8 mouse cellular contexts compared by ENCODE assay signal in genomic region chr2:29819363-29819762, GRCm38 (mm10). TPM values are rescaled to one million over a fixed set of nuclear protein-coding genes. Genes with fewer than 3 reads are reported as not detected.
DNase-seq lines count a peak whose midpoint lies in the region; ATAC-seq and TF ChIP-seq lines count a peak whose summit lies in the region.
"Had no signal": no experiment of that assay in that cellular context is flagged by ENCODE, and none has a peak within 500 bp of the region (broad histone marks: within the 10 kb centered on the region; RNA-seq: fewer than 3 reads in every experiment).

No protein-coding gene starts in this region.

- H3K9ac ChIP-seq in lung, embryonic 14.5 days, result no peak overlapping the region
- no peak overlapping the region for H3K9ac ChIP-seq in forebrain, embryonic 16.5 days (replicated peaks; ENCODE audit: low read depth, low read length)
- no peak overlapping the region for H3K9ac ChIP-seq in limb, embryonic 15.5 days
- no peak overlapping the region for H3K9ac ChIP-seq in stomach, embryonic 15.5 days

- no peak for TF ChIP-seq CTCF in lung, embryonic 14.5 days (IDR thresholded peaks at IDR 0.05; ENCODE audit: low read depth)

- WGBS in lung, embryonic 14.5 days, result 9% methylated on average over 2 of the region's 2 CpGs
- 6% methylated on average over 2 of the region's 2 CpGs for WGBS in forebrain, embryonic 16.5 days
- WGBS in limb, embryonic 15.5 days, result 11% methylated on average over 2 of the region's 2 CpGs
- 27% methylated on average over 2 of the region's 2 CpGs for WGBS in stomach, embryonic 15.5 days

- DNase-seq in lung, embryonic 14.5 days, result no peak
- no peak for DNase-seq in lung, postnatal 10 days
- no peak for DNase-seq in urinary bladder, postnatal 10 days (ENCODE audit: low spot score)
- no peak for DNase-seq in kidney, adult 9 months

- H3K4me2 ChIP-seq in lung, embryonic 14.5 days, result peak overlapping the region; percentile 69
- no peak overlapping the region for H3K4me2 ChIP-seq in forebrain, embryonic 16.5 days (ENCODE audit: low read length)
- peak overlapping the region; percentile 79; the same call in 1 of the 2 replicates for H3K4me2 ChIP-seq in limb, embryonic 15.5 days
- H3K4me2 ChIP-seq in stomach, embryonic 15.5 days, result peak overlapping the region; percentile 79

- no peaks in the 10 kb centered on the region for H3K4me1 ChIP-seq in lung, embryonic 14.5 days (ENCODE audit: insufficient read depth)
- peaks cover 13% of the 10 kb centered on the region for H3K4me1 ChIP-seq in forebrain, embryonic 16.5 days (replicated peaks; ENCODE audit: control insufficient read depth, insufficient read depth, low read length)
- peaks cover 15% of the 10 kb centered on the region for H3K4me1 ChIP-seq in limb, embryonic 15.5 days
- peaks cover 14% of the 10 kb centered on the region for H3K4me1 ChIP-seq in stomach, embryonic 15.5 days

- peak overlapping the region; percentile 95; the same call in 1 of the 2 replicates for H3K27ac ChIP-seq in lung, embryonic 14.5 days (ENCODE audit: low read depth)
- peak overlapping the region; percentile 87; the same call in 1 of the 2 replicates for H3K27ac ChIP-seq in forebrain, embryonic 16.5 days (ENCODE audit: low read length)
- H3K27ac ChIP-seq in limb, embryonic 15.5 days, result no peak overlapping the region
- peak overlapping the region; percentile 5; the same call in 1 of the 2 replicates for H3K27ac ChIP-seq in stomach, embryonic 15.5 days

- no peaks in the 10 kb centered on the region for H3K27me3 ChIP-seq in lung, embryonic 14.5 days (ENCODE audit: insufficient read depth, low read length)
- H3K27me3 ChIP-seq in forebrain, embryonic 16.5 days (replicated peaks; ENCODE audit: control insufficient read depth, insufficient read depth, low read length), result no peaks in the 10 kb centered on the region
- no peaks in the 10 kb centered on the region for H3K27me3 ChIP-seq in limb, embryonic 15.5 days
- H3K27me3 ChIP-seq in stomach, embryonic 15.5 days (replicated peaks), result no peaks in the 10 kb centered on the region
- H3K27me3 ChIP-seq: Patski had no signal

- H3K4me3 ChIP-seq in lung, embryonic 14.5 days (ENCODE audit: low read depth, low read length), result no peak overlapping the region
- H3K4me3 ChIP-seq in forebrain, embryonic 16.5 days (replicated peaks; ENCODE audit: low read length), result no peak overlapping the region
- no peak overlapping the region for H3K4me3 ChIP-seq in limb, embryonic 15.5 days
- H3K4me3 ChIP-seq in stomach, embryonic 15.5 days (replicated peaks), result no peak overlapping the region

- H3K9me3 ChIP-seq in lung, embryonic 14.5 days (ENCODE audit: low read depth, low read length), result no peaks in the 10 kb centered on the region
- no peaks in the 10 kb centered on the region for H3K9me3 ChIP-seq in forebrain, embryonic 16.5 days (ENCODE audit: control insufficient read depth, low read length)
- no peaks in the 10 kb centered on the region for H3K9me3 ChIP-seq in limb, embryonic 15.5 days
- no peaks in the 10 kb centered on the region for H3K9me3 ChIP-seq in stomach, embryonic 15.5 days

- ATAC-seq in lung, embryonic 14.5 days (ENCODE audit: insufficient read depth), result no peak
- ATAC-seq in forebrain, embryonic 16.5 days, result no peak
- no peak for ATAC-seq in limb, embryonic 15.5 days (ENCODE audit: insufficient number of reproducible peaks, low FRiP score, low TSS enrichment, low read depth)
- ATAC-seq in stomach, embryonic 15.5 days (ENCODE audit: insufficient read depth, low FRiP score, low read depth), result no peak

- peaks cover 15% of the 10 kb centered on the region; the same call in 1 of the 2 replicates for H3K36me3 ChIP-seq in lung, embryonic 14.5 days (ENCODE audit: insufficient read depth)
- peaks cover 11% of the 10 kb centered on the region for H3K36me3 ChIP-seq in forebrain, embryonic 16.5 days (ENCODE audit: control insufficient read depth, insufficient read depth)
- H3K36me3 ChIP-seq in limb, embryonic 15.5 days, result peaks cover 26% of the 10 kb centered on the region
- H3K36me3 ChIP-seq in stomach, embryonic 15.5 days, result peaks cover 7% of the 10 kb centered on the region

RNA-seq across cellular contexts. Expression of gene Urm1, which starts 0.5 kb away (rescaled TPM):
- polyA plus RNA-seq in lung, embryonic 14.5 days (2014; fragmentation: Nextera tagmentation; extraction: Ambion mirVana), result 20.5 and 27.0 TPM in 2 replicates
- polyA plus RNA-seq in forebrain, embryonic 16.5 days (2015; fragmentation: Nextera tagmentation; extraction: Ambion mirVana), result 18.9 and 20.2 TPM in 2 replicates
- polyA plus RNA-seq in limb, embryonic 15.5 days (2015; fragmentation: Nextera tagmentation; extraction: Ambion mirVana), result 24.4 and 27.5 TPM in 2 replicates
- polyA plus RNA-seq in stomach, embryonic 15.5 days (2015; fragmentation: Nextera tagmentation; extraction: Ambion mirVana), result 19.1 and 20.0 TPM in 2 replicates

RNA-seq across cellular contexts. Expression of gene Slc27a4, which starts 16.9 kb away (rescaled TPM):
- 11.7 and 12.0 TPM in 2 replicates for polyA plus RNA-seq in lung, embryonic 14.5 days (2014; fragmentation: Nextera tagmentation; extraction: Ambion mirVana)
- polyA plus RNA-seq in forebrain, embryonic 16.5 days (2015; fragmentation: Nextera tagmentation; extraction: Ambion mirVana), result 28.3 and 33.7 TPM in 2 replicates
- polyA plus RNA-seq in limb, embryonic 15.5 days (2015; fragmentation: Nextera tagmentation; extraction: Ambion mirVana), result 19.1 and 22.2 TPM in 2 replicates
- polyA plus RNA-seq in stomach, embryonic 15.5 days (2015; fragmentation: Nextera tagmentation; extraction: Ambion mirVana), result 19.7 and 21.3 TPM in 2 replicates

RNA-seq across cellular contexts. Expression of gene Trub2, which starts 31.1 kb away (rescaled TPM):
- polyA plus RNA-seq in lung, embryonic 14.5 days (2014; fragmentation: Nextera tagmentation; extraction: Ambion mirVana), result 30.9 and 32.6 TPM in 2 replicates
- polyA plus RNA-seq in forebrain, embryonic 16.5 days (2015; fragmentation: Nextera tagmentation; extraction: Ambion mirVana), result 36.6 and 42.4 TPM in 2 replicates
- 32.1 and 33.9 TPM in 2 replicates for polyA plus RNA-seq in limb, embryonic 15.5 days (2015; fragmentation: Nextera tagmentation; extraction: Ambion mirVana)
- polyA plus RNA-seq in stomach, embryonic 15.5 days (2015; fragmentation: Nextera tagmentation; extraction: Ambion mirVana), result 32.2 and 36.3 TPM in 2 replicates

RNA-seq across cellular contexts. Expression of gene Coq4, which starts 32.1 kb away (rescaled TPM):
- 34.1 and 37.5 TPM in 2 replicates for polyA plus RNA-seq in lung, embryonic 14.5 days (2014; fragmentation: Nextera tagmentation; extraction: Ambion mirVana)
- polyA plus RNA-seq in forebrain, embryonic 16.5 days (2015; fragmentation: Nextera tagmentation; extraction: Ambion mirVana), result 29.8 and 35.9 TPM in 2 replicates
- 25.4 and 26.7 TPM in 2 replicates for polyA plus RNA-seq in limb, embryonic 15.5 days (2015; fragmentation: Nextera tagmentation; extraction: Ambion mirVana)
- polyA plus RNA-seq in stomach, embryonic 15.5 days (2015; fragmentation: Nextera tagmentation; extraction: Ambion mirVana), result 33.3 and 35.7 TPM in 2 replicates

RNA-seq across cellular contexts. Expression of gene Cercam, which starts 49.6 kb away (rescaled TPM):
- 11.0 and 12.0 TPM in 2 replicates for polyA plus RNA-seq in lung, embryonic 14.5 days (2014; fragmentation: Nextera tagmentation; extraction: Ambion mirVana)
- 7.3 and 8.4 TPM in 2 replicates for polyA plus RNA-seq in forebrain, embryonic 16.5 days (2015; fragmentation: Nextera tagmentation; extraction: Ambion mirVana)
- polyA plus RNA-seq in limb, embryonic 15.5 days (2015; fragmentation: Nextera tagmentation; extraction: Ambion mirVana), result 53.1 and 64.1 TPM in 2 replicates
- 28.5 and 29.4 TPM in 2 replicates for polyA plus RNA-seq in stomach, embryonic 15.5 days (2015; fragmentation: Nextera tagmentation; extraction: Ambion mirVana)
